Mouse (Mus musculus): ENCODE results near the gene Dennd1b.

Gene Dennd1b

DNA sequence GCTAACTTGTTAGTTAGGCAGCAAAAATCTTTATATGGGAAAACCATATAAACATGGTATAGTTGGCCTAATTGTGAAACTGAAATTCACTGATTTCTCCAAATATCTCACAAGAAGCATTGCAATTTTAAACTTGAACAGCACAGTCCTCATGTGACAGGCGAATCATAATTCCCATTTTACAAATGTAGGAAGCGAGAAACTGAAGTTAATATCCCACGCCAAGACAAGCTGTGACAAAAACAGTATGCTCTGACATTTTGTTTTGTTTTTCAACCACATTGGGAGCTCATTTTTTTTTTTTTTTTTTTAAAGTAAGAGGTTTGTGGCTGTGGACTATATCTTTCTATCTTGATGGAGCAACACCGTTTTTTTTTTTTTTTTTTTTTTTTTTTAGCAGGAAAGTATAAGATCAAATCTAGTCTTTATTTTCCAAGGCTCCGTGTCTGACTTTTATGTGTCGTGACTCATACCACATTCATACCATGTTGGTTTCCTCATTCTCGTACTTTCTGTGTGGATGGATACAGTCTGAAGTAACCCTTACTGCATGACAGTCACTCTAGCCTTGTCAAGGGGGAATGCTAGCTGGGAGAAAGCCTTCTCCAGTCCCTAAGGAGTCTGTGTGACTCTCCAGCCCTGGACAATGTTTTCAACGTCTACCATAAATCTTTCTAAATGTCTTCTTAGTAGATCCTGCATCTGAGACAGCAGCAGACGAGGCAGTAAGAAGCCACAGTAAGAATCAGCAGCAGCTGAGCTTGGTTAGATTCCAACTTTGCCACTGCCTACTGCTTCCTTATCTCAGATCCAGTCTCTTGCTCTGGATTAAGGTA is 751 bp upstream of the Dennd1b start:
- peak; percentile 15 for DNase-seq (ENCODE audit: low spot score)

DNA sequence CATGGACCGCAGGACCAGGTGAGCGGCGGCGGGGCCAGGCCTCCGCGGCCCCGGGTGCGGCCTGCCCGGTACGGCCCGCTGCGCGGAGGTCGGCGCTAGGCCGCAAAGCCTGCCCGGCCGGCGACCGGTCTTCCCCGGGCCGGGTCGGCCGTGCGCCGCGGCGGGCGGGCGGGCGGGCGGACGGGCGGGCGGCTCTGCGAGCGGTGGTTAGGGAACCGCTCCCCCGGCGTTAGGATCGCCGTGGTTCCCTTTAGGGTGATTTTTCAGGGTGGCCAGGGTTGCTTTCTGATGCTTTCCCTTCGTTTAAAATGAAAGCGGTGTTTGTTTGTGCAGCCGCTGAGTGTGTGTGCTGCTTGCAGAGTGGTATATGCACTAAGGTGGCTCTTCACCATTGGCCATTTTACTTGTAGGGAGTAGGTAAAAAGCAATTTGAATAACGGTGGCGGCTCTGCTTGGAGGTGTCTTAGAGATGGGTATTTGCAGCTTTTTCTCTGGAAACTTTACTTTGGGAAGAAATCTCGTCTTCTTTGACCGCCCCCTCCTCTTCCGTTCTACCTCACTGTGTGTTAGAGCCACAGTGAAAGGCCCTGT is 728 bp downstream of the Dennd1b start:
- DNase-seq (ENCODE audit: low spot score): peak; percentile 57

DNA sequence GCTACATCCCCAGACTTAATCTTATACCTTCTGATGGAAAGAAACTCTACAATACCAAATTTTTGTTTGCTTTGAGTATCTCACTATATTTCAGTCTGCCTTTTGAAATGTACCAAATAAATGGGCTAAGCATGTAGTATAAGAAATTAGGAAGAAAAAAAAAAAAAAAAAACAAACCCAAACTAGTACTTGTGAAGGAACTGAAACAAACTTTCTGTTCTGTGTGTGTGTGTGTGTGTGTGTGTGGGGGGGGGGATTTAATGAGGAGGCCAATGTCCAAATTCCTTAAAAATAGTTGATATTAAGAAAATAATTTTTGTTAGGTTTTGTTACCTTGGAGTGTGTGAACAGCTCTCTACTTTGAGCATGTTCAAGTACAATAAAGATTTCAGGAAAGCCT is 1.8 kb downstream of the Dennd1b start:
- no peak for DNase-seq (ENCODE audit: low spot score)

DNA sequence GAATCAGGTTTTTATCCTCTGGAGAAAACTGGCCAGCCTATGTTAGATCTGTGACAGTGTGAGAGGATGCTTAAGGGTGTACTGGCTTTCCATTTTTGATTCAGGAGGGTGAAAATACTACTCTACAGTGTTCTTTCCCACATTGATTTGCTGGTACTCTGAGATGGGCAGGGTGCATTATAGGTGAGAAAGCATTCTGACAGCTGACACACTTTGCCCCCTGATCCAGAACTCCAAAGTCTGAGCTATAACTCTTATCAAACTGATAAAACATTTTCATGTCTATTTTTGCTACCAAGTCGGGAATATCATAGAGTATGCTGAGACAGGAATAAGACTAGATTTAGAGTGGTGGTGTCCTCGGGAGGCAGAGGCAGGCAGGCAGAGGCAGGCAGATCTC is 2.3 kb downstream of the Dennd1b start:
- DNase-seq (ENCODE audit: low spot score): no peak

DNA sequence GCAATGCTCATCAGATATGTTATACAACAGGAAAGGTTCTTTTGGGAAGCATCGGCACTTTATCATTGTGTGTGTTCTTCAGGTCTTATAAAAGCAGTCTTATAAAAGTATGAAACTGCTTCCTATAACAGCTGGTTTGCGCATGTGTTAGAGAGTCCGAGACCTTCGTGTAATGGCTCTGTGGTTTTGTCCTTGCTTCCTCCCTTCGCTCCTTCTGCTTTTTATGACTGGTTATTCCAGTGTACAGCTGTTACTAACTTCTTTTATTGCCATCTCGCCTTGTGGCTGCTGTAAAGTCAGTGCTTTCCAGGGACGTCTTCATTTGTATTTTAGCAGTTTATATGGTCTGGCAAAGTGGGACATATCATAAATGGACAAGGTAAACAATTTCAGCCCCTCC is 4.2 kb downstream of the Dennd1b start:
- DNase-seq (ENCODE audit: low spot score): no peak

DNA sequence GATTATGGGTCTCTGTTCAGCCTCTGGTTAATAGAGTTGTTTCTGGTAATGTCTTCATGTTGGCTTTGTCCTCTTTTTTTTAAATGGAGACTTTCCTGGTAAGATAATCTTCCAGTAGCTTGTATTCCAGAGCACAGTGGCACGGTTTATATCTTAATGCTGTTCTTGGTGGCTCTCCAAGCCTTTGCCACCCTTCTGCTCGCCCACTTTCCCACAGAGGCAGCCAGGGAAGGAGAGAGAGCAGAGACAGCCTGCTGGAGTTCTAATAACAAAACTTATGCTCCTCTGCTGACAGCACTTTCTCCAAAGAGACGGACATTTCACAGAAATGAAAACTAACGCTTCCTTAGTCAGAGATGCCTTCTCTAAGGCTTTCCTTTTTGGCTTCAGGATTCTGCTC is 6.8 kb downstream of the Dennd1b start:
- no peak for DNase-seq (ENCODE audit: low spot score)

DNA sequence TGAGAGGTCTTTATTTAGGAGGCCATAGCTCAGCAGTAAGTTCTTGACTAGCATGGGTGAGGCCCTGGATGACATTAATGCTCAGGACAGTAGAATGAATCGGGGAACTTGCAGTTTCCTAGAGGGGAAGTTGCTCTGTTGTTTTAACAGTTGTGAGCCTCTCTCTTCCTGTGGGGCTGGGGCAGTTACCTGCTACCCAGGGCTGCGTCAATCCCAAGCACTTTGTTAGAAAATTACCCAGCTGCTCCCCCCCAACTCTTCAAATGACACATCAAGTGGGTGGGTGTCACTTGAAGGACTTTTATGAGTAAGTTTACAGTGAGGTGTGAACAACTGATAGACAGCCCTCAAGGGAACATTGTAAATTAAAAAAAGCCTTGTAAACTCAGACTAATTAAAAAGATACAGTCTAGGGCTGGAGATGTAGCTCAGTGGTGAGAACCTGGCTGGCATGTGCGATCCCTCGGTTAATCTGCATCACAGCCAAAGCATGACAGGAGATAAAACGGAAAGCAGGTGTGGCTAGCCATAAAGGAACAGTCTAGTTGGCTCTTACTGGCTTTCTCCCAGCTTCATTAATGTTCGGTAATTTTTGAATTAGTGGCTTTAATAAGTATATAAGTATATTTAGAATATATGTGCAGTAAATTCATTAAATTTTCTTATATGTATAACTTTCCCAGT is 10.4 kb downstream of the Dennd1b start:
- DNase-seq (ENCODE audit: low spot score): no peak

DNA sequence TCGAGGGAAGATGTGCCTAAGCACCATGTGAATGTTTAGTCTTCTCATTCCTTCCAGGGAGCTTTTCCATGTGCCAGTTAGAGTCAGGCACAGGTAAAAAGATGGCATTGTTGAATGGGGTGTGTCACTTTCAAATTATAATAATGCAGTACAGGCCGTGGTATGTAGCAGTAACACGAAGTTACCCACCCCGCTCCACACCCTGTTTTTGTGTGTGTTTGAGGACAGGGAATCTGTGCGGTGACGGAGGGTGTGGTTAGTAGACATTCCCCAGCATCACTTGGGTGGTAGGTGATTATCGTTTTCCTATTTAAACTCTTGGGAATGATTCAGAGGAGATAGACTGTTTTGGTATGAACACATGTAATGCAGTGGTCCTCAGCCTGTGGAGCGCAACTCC is 11.6 kb downstream of the Dennd1b start:
- no peak for DNase-seq (ENCODE audit: low spot score)

DNA sequence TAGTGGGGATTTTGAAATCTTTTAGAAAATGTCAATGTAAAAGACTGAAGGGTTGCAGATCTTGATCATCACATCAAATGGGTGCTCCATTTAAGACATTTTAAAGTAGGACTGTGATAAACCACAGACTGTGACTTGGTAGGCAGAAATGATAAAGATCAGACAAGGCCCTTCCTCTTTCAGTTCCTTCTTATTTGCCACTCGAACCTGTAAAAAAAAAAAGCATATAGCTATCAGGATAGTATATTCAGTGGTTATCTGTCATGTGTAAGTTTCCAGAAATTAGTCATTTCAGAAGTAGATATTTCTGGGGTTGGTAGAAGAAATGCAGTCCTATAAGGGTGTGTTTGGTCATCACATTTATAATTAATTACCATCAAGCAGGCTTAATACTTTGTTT is 12.7 kb downstream of the Dennd1b start:
- DNase-seq (ENCODE audit: low spot score): no peak

DNA sequence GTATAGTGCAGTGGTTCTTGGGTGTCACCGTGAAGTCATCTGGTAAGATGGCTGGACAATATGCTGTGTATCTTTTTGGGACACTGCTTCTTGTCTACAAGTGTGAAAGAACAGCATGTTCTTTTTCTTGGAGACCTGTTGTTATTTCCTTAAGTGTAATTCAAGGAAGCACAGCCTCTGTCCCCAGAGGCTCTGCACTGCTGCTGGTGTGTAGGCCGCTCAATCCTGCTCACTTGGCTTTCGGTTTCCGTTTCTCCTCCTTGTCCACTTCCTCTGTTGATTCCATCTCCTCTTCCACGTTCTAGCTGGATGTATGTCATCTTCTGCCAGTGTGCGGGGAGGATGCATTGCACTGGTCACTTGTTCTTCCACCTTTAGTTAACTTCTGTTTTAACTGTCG is 19.0 kb downstream of the Dennd1b start:
- DNase-seq (ENCODE audit: low spot score): no peak

DNA sequence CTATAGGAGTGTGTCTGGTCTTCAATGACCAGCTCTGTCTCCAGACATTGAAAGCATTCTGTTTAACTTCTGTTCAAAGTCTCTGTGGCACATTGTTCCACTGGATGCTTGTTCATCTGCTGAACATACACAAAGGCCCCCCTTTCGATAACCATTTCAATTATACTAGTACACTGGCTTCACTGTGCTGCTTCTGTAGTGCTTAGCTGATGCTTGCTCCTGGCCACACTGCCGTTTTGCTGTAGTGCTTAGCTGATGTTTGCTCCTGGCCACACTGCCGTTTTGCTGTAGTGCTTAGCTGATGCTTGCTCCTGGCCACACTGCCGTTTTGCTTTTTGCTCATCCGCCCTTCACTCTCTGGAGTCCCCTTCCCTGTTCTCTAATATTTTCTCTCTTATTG is 19.4 kb downstream of the Dennd1b start:
- DNase-seq (ENCODE audit: low spot score): no peak

DNA sequence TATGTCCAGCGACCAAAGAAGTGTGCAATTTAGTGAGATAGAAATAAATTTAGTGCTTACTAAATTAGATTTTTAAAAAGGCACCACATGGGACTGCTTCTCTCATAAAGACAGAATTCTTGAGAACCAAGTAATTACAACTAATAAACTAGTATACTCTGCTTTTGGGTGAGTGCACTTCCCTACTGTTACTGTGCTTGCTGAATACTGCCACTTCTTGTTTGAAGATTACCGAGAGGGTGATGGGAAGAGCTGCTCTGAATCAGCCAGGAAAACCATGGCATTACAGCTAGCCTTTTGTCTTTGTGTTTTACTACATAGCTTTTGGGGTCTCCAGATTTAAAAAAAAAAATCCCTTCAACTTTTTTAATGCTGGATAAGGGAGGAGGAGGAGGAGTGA is 19.8 kb downstream of the Dennd1b start:
- no peak for DNase-seq (ENCODE audit: low spot score)

DNA sequence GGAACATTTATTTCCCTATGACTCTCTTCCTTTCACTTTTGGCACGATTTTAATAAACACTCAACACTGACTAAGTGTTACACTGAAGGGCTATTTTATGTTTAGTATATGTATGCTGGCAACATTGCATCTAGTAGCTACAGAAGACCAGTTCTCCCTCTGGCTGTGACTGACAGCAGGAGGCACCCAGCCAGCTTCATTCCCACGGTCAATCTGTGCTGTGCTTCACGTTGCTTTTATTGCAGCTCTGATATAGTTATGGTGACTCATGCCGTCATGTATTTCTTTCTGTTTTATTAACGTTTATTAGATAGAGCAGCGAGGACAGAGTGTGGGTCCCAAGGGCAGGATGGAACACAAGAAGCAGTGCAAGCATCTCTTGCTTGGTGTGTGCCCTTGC is 20.2 kb downstream of the Dennd1b start:
- no peak for DNase-seq (ENCODE audit: low spot score)

DNA sequence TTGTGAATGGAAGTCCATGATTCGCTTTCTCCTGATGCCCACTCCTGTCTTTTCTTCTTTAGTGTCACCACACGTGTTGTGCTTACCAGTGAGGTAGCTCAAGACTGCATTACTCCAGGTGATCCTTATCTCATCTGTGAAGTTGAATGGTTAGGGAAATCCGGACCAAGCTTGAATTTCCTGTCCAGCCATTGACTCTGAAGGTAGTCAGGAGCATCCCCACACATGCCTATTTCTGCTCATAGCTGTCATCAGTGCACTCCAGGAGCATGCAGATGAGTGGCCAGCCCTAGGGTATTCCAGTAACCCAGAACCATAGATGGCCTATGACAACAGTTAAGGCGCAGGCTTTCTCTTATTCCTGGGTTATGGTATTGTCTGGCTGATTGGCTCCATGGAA is 20.9 kb downstream of the Dennd1b start:
- DNase-seq (ENCODE audit: low spot score): no peak

DNA sequence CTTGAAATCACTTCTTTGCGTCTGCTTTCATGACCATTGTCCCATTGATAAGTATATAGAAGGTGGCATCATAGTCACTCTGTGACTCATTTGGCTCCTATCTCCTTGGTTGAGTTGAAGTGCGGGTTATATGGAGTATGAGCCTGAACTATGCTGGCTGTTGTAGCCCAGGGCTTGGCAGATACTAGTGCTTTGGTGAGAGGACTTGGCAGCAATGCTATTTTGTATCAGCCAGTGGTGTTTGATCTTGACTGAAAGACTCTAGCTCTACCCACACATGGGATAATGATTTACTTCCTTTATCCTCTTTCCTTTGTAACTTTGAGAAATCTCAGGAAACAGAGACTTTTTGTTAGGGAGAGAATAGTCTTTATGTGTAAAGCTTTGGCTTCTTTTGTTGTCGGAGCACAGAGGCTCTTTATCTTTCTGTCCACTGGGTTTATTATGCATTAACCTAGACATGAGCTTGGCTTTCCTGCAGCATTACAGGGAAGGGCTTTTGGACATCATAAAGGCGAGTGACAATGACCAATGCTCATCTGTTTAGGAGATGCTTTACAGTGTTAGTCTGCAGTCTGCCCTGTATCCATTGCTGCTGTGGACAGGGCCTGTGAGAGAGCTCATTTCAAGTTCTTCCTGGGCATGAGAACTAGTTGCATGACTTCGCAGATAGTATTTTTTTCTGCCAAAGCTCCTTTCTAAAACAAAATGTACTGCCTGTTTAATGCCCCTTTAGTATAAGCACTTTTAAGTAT is 29.3 kb downstream of the Dennd1b start:
- DNase-seq (ENCODE audit: low spot score): peak; percentile 17

DNA sequence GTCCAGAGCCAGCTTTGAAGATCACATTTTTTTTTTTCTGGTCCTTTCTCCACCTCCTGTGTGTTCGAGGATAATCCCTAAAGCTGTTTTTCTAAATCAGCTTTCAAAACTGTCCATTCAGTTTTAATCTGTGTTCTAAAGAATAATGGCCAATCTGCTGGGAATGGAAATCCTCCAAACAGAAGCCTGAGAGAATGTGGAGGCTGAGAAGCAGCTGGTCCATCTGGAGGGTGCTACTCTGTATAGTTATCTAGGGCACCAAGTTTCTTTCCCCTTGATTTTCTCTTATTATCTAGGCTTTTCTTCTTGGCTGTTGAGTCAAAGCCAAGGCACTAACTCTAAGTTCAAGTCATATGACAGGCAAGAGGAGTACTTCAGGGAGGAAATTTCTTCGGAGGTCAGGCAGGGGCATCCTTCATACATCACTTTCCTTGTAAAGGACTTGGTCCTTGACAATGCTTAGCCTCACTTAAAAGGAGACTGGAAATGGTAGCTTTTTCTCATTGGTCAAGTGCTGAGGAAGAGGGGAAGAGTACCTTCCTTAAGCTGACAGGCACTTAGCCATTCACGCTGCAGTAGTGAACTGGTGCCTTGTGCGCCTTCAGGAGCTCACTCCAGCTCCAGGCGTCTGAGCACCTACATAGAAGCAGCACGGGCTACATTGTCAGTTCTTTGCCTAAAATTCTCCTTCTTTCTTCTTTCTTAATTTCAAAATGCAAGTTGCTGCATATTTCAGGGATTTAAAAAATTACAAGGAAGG is 32.6 kb downstream of the Dennd1b start:
- peak; percentile 1 for DNase-seq (ENCODE audit: low spot score)

DNA sequence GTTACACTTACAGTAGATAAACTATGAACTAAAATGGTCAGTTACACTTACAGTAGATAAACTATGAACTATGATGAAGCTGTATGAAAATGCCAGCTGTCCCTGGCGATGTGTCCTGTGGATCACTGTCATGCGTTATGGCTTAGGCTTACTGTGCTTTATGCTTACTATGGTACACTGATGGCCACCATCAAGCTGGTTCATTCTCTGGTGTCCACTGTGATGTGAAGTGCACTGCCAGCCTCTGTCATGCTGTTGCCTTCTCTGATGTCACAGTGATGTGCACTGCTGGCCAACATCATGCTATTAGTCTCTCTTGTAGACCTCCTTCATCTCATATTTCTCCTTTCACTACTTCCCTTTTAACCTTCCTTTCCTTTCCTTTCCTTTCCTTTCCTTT is 33.4 kb downstream of the Dennd1b start:
- DNase-seq (ENCODE audit: low spot score): no peak

DNA sequence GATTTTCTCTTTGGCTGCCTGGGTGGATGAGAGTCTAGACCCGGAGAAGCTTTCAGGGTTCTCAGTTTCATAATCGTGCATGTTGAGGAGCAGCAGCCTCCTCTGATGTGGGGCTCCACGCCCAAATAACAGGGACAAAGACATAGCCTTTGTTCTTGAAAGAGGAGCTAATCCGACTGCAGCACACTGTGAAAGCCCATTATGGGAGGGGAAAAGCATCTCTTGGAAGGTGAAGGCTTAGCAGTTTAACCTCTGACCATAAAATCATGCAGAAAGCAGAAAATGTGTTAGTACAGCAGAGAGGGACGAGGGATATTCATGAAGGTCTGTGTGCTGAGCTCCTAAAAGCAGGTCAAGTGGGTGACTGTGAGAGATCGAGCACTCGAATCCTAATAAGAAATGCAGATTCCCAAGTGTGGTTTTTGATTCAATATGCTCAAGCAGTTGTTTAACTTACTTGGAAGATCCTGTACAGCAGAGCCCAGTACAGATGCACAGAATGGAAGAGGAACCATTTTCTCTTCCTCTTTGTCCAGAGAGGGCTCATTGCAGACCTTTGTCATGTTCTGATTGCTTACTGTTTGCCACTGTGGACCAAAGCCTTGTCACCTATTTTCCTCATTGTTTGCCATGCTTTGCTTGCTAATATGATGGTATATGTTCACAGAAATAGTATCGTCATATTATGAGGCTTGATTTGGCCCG is 37.6 kb downstream of the Dennd1b start:
- DNase-seq (ENCODE audit: low spot score): peak; percentile 46

DNA sequence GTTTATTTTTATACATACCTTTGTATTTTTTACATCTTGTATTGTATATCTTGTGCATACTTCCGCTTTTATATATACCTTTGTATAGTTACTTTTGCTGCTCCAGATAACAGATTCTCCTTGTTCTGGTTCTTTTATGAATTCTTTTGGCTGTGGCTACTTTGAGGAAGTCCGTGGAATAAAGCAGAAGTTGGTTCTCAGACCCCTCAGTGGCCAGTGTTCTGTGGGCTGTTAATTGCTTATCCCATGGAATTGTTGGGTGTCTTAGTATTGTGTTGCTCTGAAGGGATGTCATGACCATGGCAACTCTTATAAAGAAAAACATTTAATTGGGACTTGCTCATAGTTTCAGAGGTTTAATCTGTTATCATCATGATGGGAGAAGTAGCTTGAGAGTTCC is 40.3 kb downstream of the Dennd1b start:
- DNase-seq (ENCODE audit: low spot score): no peak

DNA sequence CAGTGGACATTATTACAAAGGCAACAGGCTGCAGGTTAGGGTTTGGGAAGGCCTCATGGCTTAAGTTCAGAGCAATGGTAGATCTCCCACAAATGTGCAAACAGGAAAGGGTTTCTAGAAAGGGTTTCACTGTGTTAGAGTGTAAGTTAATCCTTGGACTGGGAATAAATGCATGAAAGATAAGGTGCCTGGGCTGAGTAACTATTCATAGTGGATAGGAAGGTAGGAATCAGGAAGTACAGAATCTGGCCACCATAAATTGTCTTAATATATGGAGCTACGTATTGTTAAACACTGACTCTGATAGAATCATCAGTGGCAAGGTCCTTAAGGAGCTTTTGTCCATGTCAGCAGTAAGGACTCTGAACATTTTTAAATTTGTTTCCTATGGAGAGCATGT is 42.8 kb downstream of the Dennd1b start:
- DNase-seq (ENCODE audit: low spot score): no peak

DNA sequence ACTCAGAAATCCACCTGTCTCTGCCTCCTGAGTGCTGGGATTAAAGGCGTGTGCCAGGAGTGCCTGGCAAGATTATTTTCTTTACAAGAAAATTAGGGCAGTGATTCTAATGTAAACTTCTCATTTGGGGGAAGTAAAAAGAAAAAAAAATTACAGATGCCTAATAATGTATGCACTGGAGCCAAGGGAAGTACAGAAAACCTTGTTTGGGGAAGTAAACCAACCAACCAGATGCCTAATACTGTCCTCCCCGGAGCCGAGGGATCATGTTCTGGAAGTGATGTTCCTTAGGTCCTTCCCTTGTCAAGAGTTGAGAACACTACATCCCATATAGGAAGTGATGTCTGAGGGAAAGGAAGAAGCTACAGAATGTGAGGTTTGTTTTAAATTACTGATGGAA is 44.2 kb downstream of the Dennd1b start:
- DNase-seq (ENCODE audit: low spot score): no peak

Measured in embryo, embryonic 10 days (tissue).